Mouse (Mus musculus) lung, embryonic 14.5 days (tissue): ENCODE measurements at regions not wholly inside any gene's neighbourhood (a gene's known extent, or its start where the extent isn't known, plus 50 kb on each side); places are given as distances from the start of the nearest gene placed in this dataset.

Source experiments
- ATAC-seq: fragments of 200-750 bp; cut with Nextera tagmentation; 2 replicates; pipeline ENCODE4 v1.8.0; 2017; ENCODE audit warnings: mild to moderate bottlenecking, moderate TSS enrichment, moderate library complexity; ENCODE audit not compliant: insufficient read depth
- DNase-seq: peaks from one replicate; pipeline ENCODE4 v3.0.0-alpha.2; 2015
- H3K27ac ChIP-seq: fragments of 300-500 bp; sonication (generic); 2 replicates; pipeline ENCODE4 v1.5.1; 2014; ENCODE audit warnings: low read depth, mild to moderate bottlenecking, moderate library complexity
- H3K27me3 ChIP-seq: fragments of 300-500 bp; sonication (generic); 2 replicates; pipeline ENCODE4 v1.6.1; 2014; ENCODE audit warnings: low read length, control low read depth; ENCODE audit not compliant: insufficient read depth
- H3K36me3 ChIP-seq: fragments of 300-500 bp; sonication (generic); 2 replicates; pipeline ENCODE4 v1.6.1; 2014; ENCODE audit warnings: control low read depth; ENCODE audit not compliant: insufficient read depth
- H3K4me1 ChIP-seq: fragments of 300-500 bp; sonication (generic); 2 replicates; pipeline ENCODE4 v1.6.1; 2014; ENCODE audit warnings: antibody characterized with exemption, control low read depth; ENCODE audit not compliant: insufficient read depth
- H3K4me2 ChIP-seq: fragments of 300-500 bp; sonication (generic); 2 replicates; pipeline ENCODE4 v1.6.1; 2014; ENCODE audit warnings: mild to moderate bottlenecking
- H3K4me3 ChIP-seq: fragments of 300-500 bp; sonication (generic); 2 replicates; pipeline ENCODE4 v1.5.1; 2014; ENCODE audit warnings: low read depth, low read length
- H3K9ac ChIP-seq: fragments of 300-500 bp; sonication (generic); 2 replicates; pipeline ENCODE4 v1.6.1; 2014
- H3K9me3 ChIP-seq: fragments of 300-500 bp; sonication (generic); 2 replicates; pipeline ENCODE4 v1.6.1; 2016; ENCODE audit warnings: low read depth, low read length, control low read depth
- CTCF ChIP-seq: IDR thresholded peaks from 2 replicates; pipeline ENCODE4 v1.5.1; 2016; ENCODE audit warnings: antibody characterized with exemption, low read depth
- WGBS: fragments of 180-500 bp; shearing (Covaris S2); extraction: QIAGEN DNeasy Blood & Tissue Kit; methylation state at CpG from one replicate; pipeline ENCODE4 v1.1.7; 2014; 5-methylcytosine and 5-hydroxymethylcytosine counted together

GRCm38 (mm10) chr6:126588761-126589160 lies 53.5 kb upstream of the Kcna5 start:
- ATAC-seq: no peak
- Histone ChIP-seq H3K9me3 (no peaks in the 10 kb centered on the region), H3K27ac (no peak overlapping the region), H3K4me2 (no peak overlapping the region), H3K4me3 (no peak overlapping the region), H3K9ac (no peak overlapping the region), H3K4me1 (no peaks in the 10 kb centered on the region), H3K36me3 (no peaks in the 10 kb centered on the region), H3K27me3 (no peaks in the 10 kb centered on the region)
- no peak for DNase-seq
- WGBS: 84% methylated on average over 5 of the region's 5 CpGs
- TF ChIP-seq CTCF: no peak

- H3K4me3 ChIP-seq: no peak overlapping the region
- H3K36me3 ChIP-seq: no peaks in the 10 kb centered on the region
- no peak for DNase-seq
- TF ChIP-seq CTCF: no peak
- H3K27me3 ChIP-seq: no peaks in the 10 kb centered on the region
- H3K4me1 ChIP-seq: no peaks in the 10 kb centered on the region
- no peak overlapping the region for H3K4me2 ChIP-seq
- H3K27ac ChIP-seq: no peak overlapping the region
- WGBS: 93% methylated on average over 1 of the region's 1 CpGs
- H3K9me3 ChIP-seq: no peaks in the 10 kb centered on the region
- no peak for ATAC-seq
- no peak overlapping the region for H3K9ac ChIP-seq
Measured at GRCm38 (mm10) chr6:126587476-126587875, 52.3 kb upstream of the Kcna5 start.

GRCm38 (mm10) chr6:126585813-126586212 lies 50.6 kb upstream of the Kcna5 start:
- 39% methylated on average over 7 of the region's 7 CpGs for WGBS
- no peak for TF ChIP-seq CTCF
- H3K27ac ChIP-seq: no peak overlapping the region
- H3K4me1 ChIP-seq: no peaks in the 10 kb centered on the region
- H3K27me3 ChIP-seq: no peaks in the 10 kb centered on the region
- ATAC-seq: no peak
- H3K4me3 ChIP-seq: no peak overlapping the region
- H3K4me2 ChIP-seq: no peak overlapping the region
- DNase-seq: peak; percentile 27
- no peak overlapping the region for H3K9ac ChIP-seq
- no peaks in the 10 kb centered on the region for H3K9me3 ChIP-seq
- no peaks in the 10 kb centered on the region for H3K36me3 ChIP-seq
